Mouse (Mus musculus): ENCODE data around the gene Paqr8.
"Not testable (repeated sequence)": the region's sequence is repeated elsewhere in the genome, so short reads cannot be mapped to it uniquely, and the experiment has no call there.

DNA sequence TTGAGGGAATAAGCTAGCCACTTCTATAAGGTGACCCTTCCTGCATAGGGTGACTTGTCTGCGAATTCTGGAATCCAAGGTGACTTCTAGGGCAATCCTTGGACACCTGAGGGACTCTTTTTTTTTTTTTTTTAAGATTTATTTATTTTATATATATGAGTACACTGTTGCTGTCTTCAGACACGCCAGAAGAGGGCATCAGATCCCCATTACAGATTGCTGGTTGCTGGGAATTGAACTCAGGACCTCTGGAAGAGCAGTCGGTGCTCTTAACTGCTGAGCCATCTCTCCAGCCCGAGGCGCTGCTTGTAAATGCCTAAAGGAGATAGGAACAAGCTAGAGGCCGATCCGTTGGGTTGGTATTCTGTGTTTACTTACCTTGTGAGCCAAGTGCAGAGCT lies 34.9 kb downstream of the Paqr8 start:
- not testable (repeated sequence) for TF ChIP-seq CTCF (IDR thresholded peaks at IDR 0.05; ENCODE audit: low read depth, low read length); POLR2A (IDR thresholded peaks at IDR 0.05; ENCODE audit: extremely low read depth, insufficient read depth, low read length)

All from liver, adult 2 months (tissue).